Mouse (Mus musculus): ENCODE results near the gene Pik3r2.

DNA sequence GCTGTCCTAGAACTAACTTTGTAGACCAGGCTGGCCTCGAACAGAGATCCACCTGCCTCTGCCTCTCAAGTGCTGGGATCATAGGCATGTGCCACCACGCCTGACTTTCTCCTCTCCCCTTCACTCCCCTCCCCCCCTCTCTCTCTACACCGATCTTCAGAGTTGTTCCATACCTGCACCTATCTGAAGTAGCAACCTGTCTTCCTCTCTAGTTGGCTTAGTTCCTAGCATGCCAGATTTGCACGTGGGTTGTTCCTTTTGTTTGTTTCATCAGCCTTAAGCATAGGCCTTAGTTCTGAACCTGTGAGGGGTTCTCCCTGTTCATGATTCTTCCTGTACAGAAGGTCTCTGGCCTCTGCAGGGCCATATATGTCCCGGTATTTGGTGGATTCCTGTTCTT lies 38.8 kb downstream of the Pik3r2 start:
- TF ChIP-seq POLR2A (IDR thresholded peaks at IDR 0.05; ENCODE audit: insufficient read length, low read depth) (no peak), MAX (IDR thresholded peaks at IDR 0.05; ENCODE audit: low read depth) (no peak), TCF12 (IDR thresholded peaks at IDR 0.05; ENCODE audit: insufficient read depth, poor library complexity, severe bottlenecking) (no peak), E2F4 (IDR thresholded peaks at IDR 0.05; ENCODE audit: insufficient read depth) (no peak), USF1 (IDR thresholded peaks at IDR 0.05; ENCODE audit: low read depth) (no peak), CEBPB (IDR thresholded peaks at IDR 0.05; ENCODE audit: insufficient read depth, poor library complexity, severe bottlenecking) (no peak), REST (IDR thresholded peaks at IDR 0.05; ENCODE audit: insufficient read depth, insufficient read length) (no peak), MYOG (IDR thresholded peaks at IDR 0.05; ENCODE audit: control insufficient read depth in 1 of 3, insufficient read depth in 1 of 3, insufficient read length in 2 of 3, low read depth in 2 of 3) (no peak), MYOD1 (IDR thresholded peaks at IDR 0.05; ENCODE audit: control insufficient read depth in 1 of 3, insufficient read length in 2 of 3, low read depth in 2 of 3) (no peak), POLR2AphosphoS2 (IDR thresholded peaks at IDR 0.05; ENCODE audit: insufficient read length, low read depth) (no peak), SRF (IDR thresholded peaks at IDR 0.05; ENCODE audit: control insufficient read depth, insufficient read length, low read depth) (no peak)
